Mouse (Mus musculus): ENCODE results near the gene Spast. TPM values are rescaled to one million over a fixed set of nuclear protein-coding genes. Genes with fewer than 3 reads are reported as not detected.
A peak's percentile ranks its signal among the peaks of the same experiment; 100 is the strongest.
"Not testable (repeated sequence)": the region's sequence is repeated elsewhere in the genome, so short reads cannot be mapped to it uniquely, and the experiment has no call there.

The Spast gene
- total and polyA plus RNA-seq, 2 experiments from 2014 or later: 10.5 to 29.9 TPM

GRCm38 (mm10) chr17:74294426-74295025 lies 44.3 kb upstream of the Spast start:
- no peak for DNase-seq (ENCODE audit: low spot score)
- peak; percentile 85 for ATAC-seq (ENCODE audit: insufficient read depth, low read depth)
- under 1% methylated on average over 65 of the region's 80 CpGs for WGBS
- peak overlapping the region; percentile 72 for H3K4me2 ChIP-seq (ENCODE audit: low read depth, low read length)
- H3K9me3 ChIP-seq (replicated peaks; ENCODE audit: control insufficient read depth, low read length): no peaks in the 10 kb centered on the region
- peak overlapping the region; percentile 99 for H3K27ac ChIP-seq (ENCODE audit: low read depth)
- no peaks in the 10 kb centered on the region for H3K27me3 ChIP-seq (ENCODE audit: control insufficient read depth, insufficient read depth, low read length)
- H3K9ac ChIP-seq (replicated peaks; ENCODE audit: low read depth, low read length): peak overlapping the region; percentile 90
- H3K4me1 ChIP-seq (ENCODE audit: control insufficient read depth, insufficient read depth): peaks cover 11% of the 10 kb centered on the region; the same call in 1 of the 2 replicates
- peaks cover 10% of the 10 kb centered on the region; the same call in 1 of the 2 replicates for H3K36me3 ChIP-seq (replicated peaks; ENCODE audit: control insufficient read depth, insufficient read depth, low read length)
- TF ChIP-seq CTCF (IDR thresholded peaks at IDR 0.05; ENCODE audit: low read depth): no peak
- no peak for TF ChIP-seq EP300 (IDR thresholded peaks at IDR 0.05; ENCODE audit: low read depth)
- H3K4me3 ChIP-seq (ENCODE audit: low read depth, low read length): peak overlapping the region; percentile 95

DNA sequence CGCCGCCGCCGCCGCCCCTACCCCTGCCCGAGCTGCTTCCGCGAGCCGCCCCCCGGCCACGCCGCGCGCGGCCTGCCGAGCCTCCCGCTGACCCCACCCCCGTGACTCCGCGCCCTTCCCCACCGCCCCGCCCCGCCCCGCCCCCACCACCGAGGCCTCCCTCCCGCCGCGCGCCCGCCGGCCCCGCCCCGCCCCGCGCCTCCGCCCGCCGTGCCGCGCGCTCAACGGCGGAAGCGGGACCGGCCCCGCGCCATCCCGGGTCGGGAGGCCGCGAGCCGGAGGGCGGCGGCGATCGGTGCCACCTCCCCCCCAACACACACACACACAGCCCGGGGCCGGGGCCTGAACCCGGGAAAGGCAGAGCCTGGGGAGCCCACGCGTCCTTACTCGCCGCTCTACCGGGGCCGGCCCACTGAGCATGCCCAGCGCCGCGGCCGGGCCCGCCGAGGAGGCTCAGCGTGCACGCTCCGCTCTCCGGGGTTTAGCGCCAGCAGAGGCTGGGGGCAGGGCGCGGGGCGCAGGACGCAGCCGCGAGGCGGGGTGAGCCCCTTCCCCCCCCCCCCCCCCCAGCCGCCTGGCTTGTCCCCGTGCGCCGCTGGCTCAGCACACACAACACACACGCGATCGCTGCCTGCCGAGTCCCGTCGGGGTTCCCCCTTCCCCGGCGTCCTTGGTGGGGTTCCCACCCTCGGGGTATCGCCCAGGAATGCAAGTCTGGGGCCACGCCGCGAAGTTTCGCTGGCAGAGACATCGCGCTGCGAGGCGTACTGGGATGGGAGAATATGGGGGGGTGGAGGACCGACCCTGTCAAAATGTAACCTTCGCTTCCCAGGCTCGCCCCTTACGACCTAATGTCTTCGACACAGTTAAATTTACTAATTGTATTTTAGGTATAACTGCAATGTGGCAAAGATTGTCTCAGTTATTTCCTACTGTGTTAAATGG lies 43.5 kb upstream of the Spast start, which contains the start of gene Memo1:
Memo1 (minus strand) TSS at position 496 of the 945 bp plus-strand sequence.
- H3K27ac ChIP-seq (ENCODE audit: low read depth): peak within 1 kb of the TSS; percentile 99
- peak within 1 kb of the TSS; percentile 90 for H3K9ac ChIP-seq (replicated peaks; ENCODE audit: low read depth, low read length)
- H3K27me3 ChIP-seq (ENCODE audit: control insufficient read depth, insufficient read depth, low read length): no peaks in the 10 kb centered on the region
- H3K4me1 ChIP-seq (ENCODE audit: control insufficient read depth, insufficient read depth): peaks cover 11% of the 10 kb centered on the region; the same call in 1 of the 2 replicates
- no peaks in the 10 kb centered on the region for H3K9me3 ChIP-seq (replicated peaks; ENCODE audit: control insufficient read depth, low read length)
- ATAC-seq (ENCODE audit: insufficient read depth, low read depth): peak; percentile 85
- peaks cover 14% of the 10 kb centered on the region; the same call in 1 of the 2 replicates for H3K36me3 ChIP-seq (replicated peaks; ENCODE audit: control insufficient read depth, insufficient read depth, low read length)
- H3K4me2 ChIP-seq (ENCODE audit: low read depth, low read length): peak within 1 kb of the TSS; percentile 72
- peak; percentile 81 for DNase-seq (ENCODE audit: low spot score)
- H3K4me3 ChIP-seq (ENCODE audit: low read depth, low read length): peak within 1 kb of the TSS; percentile 95
- WGBS: under 1% methylated on average over 53 of the region's 110 CpGs
- no peak for TF ChIP-seq EP300 (IDR thresholded peaks at IDR 0.05; ENCODE audit: low read depth)
- TF ChIP-seq CTCF (IDR thresholded peaks at IDR 0.05; ENCODE audit: low read depth): no peak

DNA sequence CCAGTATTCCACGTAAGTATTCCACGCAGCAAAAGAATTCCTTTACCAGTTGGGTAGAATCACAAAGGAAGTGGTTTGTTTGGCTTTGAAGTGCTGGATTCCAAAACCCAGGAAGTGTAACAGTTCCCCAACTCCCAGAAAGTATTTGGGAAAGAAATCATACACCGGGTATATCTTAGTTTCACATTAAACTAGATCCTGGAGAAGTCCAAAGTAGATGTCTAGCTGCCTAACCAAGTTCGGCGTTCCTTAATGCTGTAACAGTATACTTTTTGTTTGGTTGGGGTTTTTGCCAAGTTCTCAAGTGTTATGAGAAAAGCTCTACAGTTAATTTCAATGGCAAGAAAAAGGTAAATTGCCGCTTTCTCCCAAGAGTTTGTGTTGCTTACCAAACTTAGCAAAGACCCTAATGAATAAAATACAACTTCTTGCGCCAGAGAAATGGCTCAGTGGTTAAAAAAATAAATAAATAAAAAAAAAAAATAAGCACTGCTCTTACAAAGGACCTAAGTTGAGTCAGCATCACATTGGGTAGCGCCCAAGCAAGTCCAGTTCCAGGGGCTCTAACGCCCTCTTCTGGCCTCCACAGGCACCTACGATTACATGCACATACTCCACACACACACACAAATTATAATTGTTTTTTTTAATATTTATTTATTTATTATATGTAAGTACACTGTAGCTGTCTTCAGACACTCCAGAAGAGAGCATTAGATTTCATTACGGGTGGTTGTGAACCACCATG lies 42.5 kb upstream of the Spast start:
- WGBS: 43% methylated on average over 11 of the region's 11 CpGs
- Histone ChIP-seq H3K4me2 (ENCODE audit: low read depth, low read length) (peak overlapping the region; percentile 72), H3K27ac (ENCODE audit: low read depth) (peak overlapping the region; percentile 99), H3K9ac (replicated peaks; ENCODE audit: low read depth, low read length) (peak overlapping the region; percentile 90), H3K27me3 (ENCODE audit: control insufficient read depth, insufficient read depth, low read length) (no peaks in the 10 kb centered on the region), H3K9me3 (replicated peaks; ENCODE audit: control insufficient read depth, low read length) (no peaks in the 10 kb centered on the region), H3K4me3 (ENCODE audit: low read depth, low read length) (peak overlapping the region; percentile 95), H3K36me3 (replicated peaks; ENCODE audit: control insufficient read depth, insufficient read depth, low read length) (peaks cover 23% of the 10 kb centered on the region), H3K4me1 (ENCODE audit: control insufficient read depth, insufficient read depth) (peaks cover 11% of the 10 kb centered on the region; the same call in 1 of the 2 replicates)
- TF ChIP-seq EP300 (IDR thresholded peaks at IDR 0.05; ENCODE audit: low read depth) (no peak), CTCF (IDR thresholded peaks at IDR 0.05; ENCODE audit: low read depth) (peak; percentile 28)
- peak; percentile 32 for DNase-seq (ENCODE audit: low spot score)
- no peak for ATAC-seq (ENCODE audit: insufficient read depth, low read depth)

GRCm38 (mm10) chr17:74296991-74297390 lies 41.8 kb upstream of the Spast start:
- not testable (repeated sequence) for H3K4me3 ChIP-seq (ENCODE audit: low read depth, low read length); H3K27me3 ChIP-seq (ENCODE audit: control insufficient read depth, insufficient read depth, low read length); H3K4me1 ChIP-seq (ENCODE audit: control insufficient read depth, insufficient read depth); H3K27ac ChIP-seq (ENCODE audit: low read depth); H3K4me2 ChIP-seq (ENCODE audit: low read depth, low read length); H3K9me3 ChIP-seq (replicated peaks; ENCODE audit: control insufficient read depth, low read length); ATAC-seq (ENCODE audit: insufficient read depth, low read depth); H3K9ac ChIP-seq (replicated peaks; ENCODE audit: low read depth, low read length); DNase-seq (ENCODE audit: low spot score)
- WGBS: 92% methylated on average over 5 of the region's 5 CpGs
- peaks cover 31% of the 10 kb centered on the region for H3K36me3 ChIP-seq (replicated peaks; ENCODE audit: control insufficient read depth, insufficient read depth, low read length)

GRCm38 (mm10) chr17:74300089-74300488 lies 38.7 kb upstream of the Spast start:
- no peak for DNase-seq (ENCODE audit: low spot score)
- Histone ChIP-seq H3K27ac (ENCODE audit: low read depth) (no peak overlapping the region), H3K9ac (replicated peaks; ENCODE audit: low read depth, low read length) (no peak overlapping the region), H3K9me3 (replicated peaks; ENCODE audit: control insufficient read depth, low read length) (no peaks in the 10 kb centered on the region), H3K4me2 (ENCODE audit: low read depth, low read length) (no peak overlapping the region), H3K4me1 (ENCODE audit: control insufficient read depth, insufficient read depth) (no peaks in the 10 kb centered on the region), H3K36me3 (replicated peaks; ENCODE audit: control insufficient read depth, insufficient read depth, low read length) (peaks cover 34% of the 10 kb centered on the region), H3K4me3 (ENCODE audit: low read depth, low read length) (no peak overlapping the region), H3K27me3 (ENCODE audit: control insufficient read depth, insufficient read depth, low read length) (no peaks in the 10 kb centered on the region)
- ATAC-seq (ENCODE audit: insufficient read depth, low read depth): no peak
- 88% methylated on average over 5 of the region's 5 CpGs for WGBS
- TF ChIP-seq EP300 (IDR thresholded peaks at IDR 0.05; ENCODE audit: low read depth): no peak
- TF ChIP-seq CTCF (IDR thresholded peaks at IDR 0.05; ENCODE audit: low read depth): no peak
